Mouse (Mus musculus) stomach, embryonic 16.5 days (tissue): Measurements from ENCODE around the gene Unc5a. TPM values are rescaled to one million over a fixed set of nuclear protein-coding genes. Genes with fewer than 3 reads are reported as not detected.

Experiments
- ATAC-seq: fragments of 200-750 bp; cut with Nextera tagmentation; 2 replicates; pipeline ENCODE4 v1.8.0; 2017; ENCODE audit warnings: moderate number of reproducible peaks, moderate TSS enrichment; ENCODE audit not compliant: insufficient read depth, low FRiP score
- H3K27ac ChIP-seq: fragments of 300-500 bp; sonication (generic); 2 replicates; pipeline ENCODE4 v1.5.1; 2014; ENCODE audit warnings: low read length
- H3K27me3 ChIP-seq: fragments of 300-500 bp; sonication (generic); 2 replicates; pipeline ENCODE4 v1.6.1; 2014; ENCODE audit warnings: low read length, control low read depth, mixed read lengths; ENCODE audit not compliant: control insufficient read depth, insufficient read depth
- H3K36me3 ChIP-seq: fragments of 300-500 bp; sonication (generic); 2 replicates; pipeline ENCODE4 v1.6.1; 2014; ENCODE audit warnings: low read length; ENCODE audit not compliant: control insufficient read depth, insufficient read depth
- H3K4me1 ChIP-seq: fragments of 300-500 bp; sonication (generic); 2 replicates; pipeline ENCODE4 v1.6.1; 2014; ENCODE audit warnings: low read length, control low read depth, mixed read lengths; ENCODE audit not compliant: control insufficient read depth, insufficient read depth
- H3K4me2 ChIP-seq: fragments of 300-500 bp; sonication (generic); 2 replicates; pipeline ENCODE4 v1.6.1; 2014; ENCODE audit warnings: low read depth, low read length, mixed read lengths
- H3K4me3 ChIP-seq: fragments of 300-500 bp; sonication (generic); replicated peaks from 2 replicates; pipeline ENCODE4 v1.5.1; 2014; ENCODE audit warnings: mild to moderate bottlenecking, low read length
- H3K9ac ChIP-seq: fragments of 300-500 bp; sonication (generic); 2 replicates; pipeline ENCODE4 v1.6.1; 2014; ENCODE audit warnings: low read length
- H3K9me3 ChIP-seq: fragments of 300-500 bp; sonication (generic); replicated peaks from 2 replicates; pipeline ENCODE4 v1.6.1; 2016; ENCODE audit warnings: low read length, control low read depth; ENCODE audit not compliant: control insufficient read depth
- WGBS: fragments of 180-500 bp; shearing (Covaris S2); extraction: QIAGEN DNeasy Blood & Tissue Kit; methylation state at CpG from one replicate; pipeline ENCODE4 v1.1.7; 2014; 5-methylcytosine and 5-hydroxymethylcytosine counted together
- polyA plus RNA-seq: library from polyadenylated mRNA; unstranded; fragments of >200 nt; fragmentation: Nextera tagmentation; extraction: Ambion mirVana; gene quantifications from 2 replicates; pipeline ENCODE4 v1.2.1, GENCODE M21; 2015

Gene Unc5a
- polyA plus RNA-seq, 1 experiment from 2014 or later, result 2.3 TPM

- no peak overlapping the region for H3K27ac ChIP-seq
- no peak for ATAC-seq
- no peaks in the 10 kb centered on the region for H3K4me1 ChIP-seq
- H3K27me3 ChIP-seq, result no peaks in the 10 kb centered on the region
- H3K36me3 ChIP-seq, result no peaks in the 10 kb centered on the region
- H3K4me3 ChIP-seq, result no peak overlapping the region
- no peak overlapping the region for H3K9ac ChIP-seq
- H3K9me3 ChIP-seq, result no peaks in the 10 kb centered on the region
- WGBS, result 84% methylated on average over 6 of the region's 6 CpGs
- H3K4me2 ChIP-seq, result no peak overlapping the region
Measured at GRCm38 (mm10) chr13:54965256-54965655, 16.0 kb downstream of the Unc5a start.

- ATAC-seq, result no peak
- Histone ChIP-seq H3K4me3 (no peak overlapping the region), H3K27ac (no peak overlapping the region), H3K4me1 (no peaks in the 10 kb centered on the region), H3K4me2 (no peak overlapping the region), H3K9ac (no peak overlapping the region), H3K27me3 (no peaks in the 10 kb centered on the region), H3K9me3 (no peaks in the 10 kb centered on the region), H3K36me3 (no peaks in the 10 kb centered on the region)
- 76% methylated on average over 11 of the region's 11 CpGs for WGBS
Measured at GRCm38 (mm10) chr13:54967501-54967900, 18.3 kb downstream of the Unc5a start.

- 61% methylated on average over 5 of the region's 5 CpGs for WGBS
- no peak overlapping the region for H3K4me3 ChIP-seq
- ATAC-seq, result no peak
Measured at GRCm38 (mm10) chr13:54968636-54969035, 19.4 kb downstream of the Unc5a start.

GRCm38 (mm10) chr13:54969513-54969912 lies 20.3 kb downstream of the Unc5a start:
- WGBS, result 54% methylated on average over 9 of the region's 9 CpGs
- Histone ChIP-seq H3K27me3 (no peaks in the 10 kb centered on the region), H3K4me1 (no peaks in the 10 kb centered on the region), H3K27ac (no peak overlapping the region), H3K4me3 (no peak overlapping the region), H3K4me2 (no peak overlapping the region), H3K9me3 (no peaks in the 10 kb centered on the region), H3K36me3 (no peaks in the 10 kb centered on the region), H3K9ac (no peak overlapping the region)
- ATAC-seq, result no peak

More at GRCm38 (mm10) chr13:54968636-54969035, 19.4 kb downstream of the Unc5a start:
- H3K9ac ChIP-seq, result no peak overlapping the region
- no peaks in the 10 kb centered on the region for H3K9me3 ChIP-seq
- H3K4me2 ChIP-seq, result no peak overlapping the region
- no peaks in the 10 kb centered on the region for H3K27me3 ChIP-seq
- no peaks in the 10 kb centered on the region for H3K4me1 ChIP-seq
- no peak overlapping the region for H3K27ac ChIP-seq
- H3K36me3 ChIP-seq, result no peaks in the 10 kb centered on the region

- Histone ChIP-seq H3K9me3 (no peaks in the 10 kb centered on the region), H3K4me3 (no peak overlapping the region), H3K4me1 (no peaks in the 10 kb centered on the region), H3K4me2 (no peak overlapping the region), H3K36me3 (no peaks in the 10 kb centered on the region), H3K9ac (no peak overlapping the region), H3K27ac (no peak overlapping the region), H3K27me3 (no peaks in the 10 kb centered on the region)
- WGBS, result 39% methylated on average over 14 of the region's 14 CpGs
- ATAC-seq, result no peak
Measured at GRCm38 (mm10) chr13:54970521-54971247, 21.5 kb downstream of the Unc5a start.

- H3K9ac ChIP-seq, result no peak overlapping the region
- H3K4me1 ChIP-seq, result no peaks in the 10 kb centered on the region
- H3K36me3 ChIP-seq, result no peaks in the 10 kb centered on the region
- H3K27ac ChIP-seq, result no peak overlapping the region
- H3K27me3 ChIP-seq, result no peaks in the 10 kb centered on the region
- WGBS, result 54% methylated on average over 3 of the region's 3 CpGs
- H3K4me3 ChIP-seq, result no peak overlapping the region
- H3K9me3 ChIP-seq, result no peaks in the 10 kb centered on the region
- no peak for ATAC-seq
- no peak overlapping the region for H3K4me2 ChIP-seq
Measured at GRCm38 (mm10) chr13:54975546-54975945, 26.3 kb downstream of the Unc5a start.

- Histone ChIP-seq H3K9ac (no peak overlapping the region), H3K9me3 (no peaks in the 10 kb centered on the region), H3K4me2 (no peak overlapping the region), H3K4me3 (no peak overlapping the region), H3K4me1 (no peaks in the 10 kb centered on the region), H3K27me3 (no peaks in the 10 kb centered on the region), H3K36me3 (no peaks in the 10 kb centered on the region), H3K27ac (no peak overlapping the region)
- 47% methylated on average over 8 of the region's 8 CpGs for WGBS
- ATAC-seq, result no peak
Measured at GRCm38 (mm10) chr13:54978804-54979203, 29.6 kb downstream of the Unc5a start.

- H3K4me2 ChIP-seq, result no peak overlapping the region
Measured at GRCm38 (mm10) chr13:54980957-54981356, 31.7 kb downstream of the Unc5a start.

GRCm38 (mm10) chr13:54983001-54983400 lies 33.8 kb downstream of the Unc5a start:
- Histone ChIP-seq H3K9me3 (no peaks in the 10 kb centered on the region), H3K36me3 (no peaks in the 10 kb centered on the region), H3K27me3 (no peaks in the 10 kb centered on the region), H3K9ac (no peak overlapping the region), H3K4me2 (no peak overlapping the region), H3K4me1 (no peaks in the 10 kb centered on the region), H3K27ac (no peak overlapping the region), H3K4me3 (no peak overlapping the region)
- 59% methylated on average over 8 of the region's 8 CpGs for WGBS
- ATAC-seq, result no peak

More at GRCm38 (mm10) chr13:54980957-54981356, 31.7 kb downstream of the Unc5a start:
- no peaks in the 10 kb centered on the region for H3K9me3 ChIP-seq
- ATAC-seq, result no peak
- H3K4me1 ChIP-seq, result no peaks in the 10 kb centered on the region
- no peak overlapping the region for H3K4me3 ChIP-seq
- H3K36me3 ChIP-seq, result no peaks in the 10 kb centered on the region
- 71% methylated on average over 12 of the region's 12 CpGs for WGBS
- H3K9ac ChIP-seq, result no peak overlapping the region
- H3K27ac ChIP-seq, result no peak overlapping the region
- H3K27me3 ChIP-seq, result no peaks in the 10 kb centered on the region
